Mouse (Mus musculus) bone marrow, adult 2 months (tissue): ENCODE results near the gene Tshz2. TPM values are rescaled to one million over a fixed set of nuclear protein-coding genes. Genes with fewer than 3 reads are reported as not detected.

Experiments used
- H3K27ac ChIP-seq: fragments of 200-500 bp; 2 replicates; pipeline ENCODE4 v1.5.1; 2012; ENCODE audit warnings: low read depth, mild to moderate bottlenecking, control low read depth, inconsistent platforms, low read length; ENCODE audit not compliant: control insufficient read depth, poor library complexity, insufficient read depth
- H3K4me1 ChIP-seq: fragments of 200-500 bp; 2 replicates; pipeline ENCODE4 v1.6.1; 2011; ENCODE audit warnings: low read length; ENCODE audit not compliant: control insufficient read depth, insufficient read depth
- H3K4me3 ChIP-seq: fragments of 200-500 bp; replicated peaks from 2 replicates; pipeline ENCODE3; 2011; ENCODE audit warnings: mild to moderate bottlenecking, low read depth, low read length, control low read depth; ENCODE audit not compliant: control insufficient read depth
- CTCF ChIP-seq: fragments of 200-500 bp; IDR thresholded peaks from 2 replicates; pipeline ENCODE4 v1.5.1; 2011; ENCODE audit warnings: low read length, control low read depth; ENCODE audit not compliant: control insufficient read depth, insufficient read depth
- POLR2A ChIP-seq: fragments of 200-500 bp; IDR thresholded peaks from 2 replicates; pipeline ENCODE4 v1.6.1; 2011; ENCODE audit warnings: low read depth, mild to moderate bottlenecking, control low read depth, low read length, borderline replicate concordance; ENCODE audit not compliant: control insufficient read depth
- WGBS: fragments of 180-500 bp; shearing (Covaris S2); methylation state at CpG from one replicate; pipeline ENCODE4 v1.1.7; 2018; 5-methylcytosine and 5-hydroxymethylcytosine counted together
- polyA plus RNA-seq: library from polyadenylated mRNA; stranded (reverse); fragments of >200 nt; gene quantifications from 2 replicates; pipeline ENCODE4 v1.2.4, GENCODE M21; 2011; ENCODE audit warnings: low replicate concordance; ENCODE audit not compliant: missing spikeins, insufficient read depth, insufficient read length

Tshz2 gene
- polyA plus RNA-seq, 1 experiment, result 1.4 TPM

GRCm38 (mm10) chr2:169695025-169695424 is 62.2 kb downstream of the Tshz2 start:
- Histone ChIP-seq H3K27ac (no peak overlapping the region), H3K4me3 (no peak overlapping the region), H3K4me1 (no peaks in the 10 kb centered on the region; the same call in 1 of the 2 replicates)
- WGBS, result 55% methylated on average over 9 of the region's 9 CpGs
- TF ChIP-seq CTCF (no peak), POLR2A (no peak)

DNA sequence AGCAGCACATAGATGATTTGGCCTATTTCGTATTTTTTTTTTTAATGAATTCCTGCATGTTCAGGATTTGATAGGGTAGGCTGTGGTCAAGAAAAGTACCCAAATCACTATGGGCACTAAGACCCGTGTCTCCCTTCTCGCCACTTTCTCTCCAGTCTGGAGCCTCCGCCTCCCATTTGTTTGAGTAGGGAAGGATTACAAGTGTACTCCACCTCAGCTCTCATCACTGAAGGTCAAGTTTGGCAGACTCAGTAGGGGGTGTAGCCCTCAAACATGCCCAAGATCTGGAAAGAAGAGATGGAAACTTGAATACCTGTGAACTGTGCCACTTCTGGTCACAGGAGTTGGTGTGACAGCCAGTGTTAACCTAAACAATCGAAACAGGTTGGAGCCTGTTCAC is 66.3 kb downstream of the Tshz2 start:
- no peak for TF ChIP-seq CTCF
- no peak for TF ChIP-seq POLR2A
- H3K4me3 ChIP-seq, result no peak overlapping the region
- H3K27ac ChIP-seq, result no peak overlapping the region
- WGBS, result 78% methylated on average over 5 of the region's 5 CpGs
- no peaks in the 10 kb centered on the region; the same call in none of the 2 replicates for H3K4me1 ChIP-seq

DNA sequence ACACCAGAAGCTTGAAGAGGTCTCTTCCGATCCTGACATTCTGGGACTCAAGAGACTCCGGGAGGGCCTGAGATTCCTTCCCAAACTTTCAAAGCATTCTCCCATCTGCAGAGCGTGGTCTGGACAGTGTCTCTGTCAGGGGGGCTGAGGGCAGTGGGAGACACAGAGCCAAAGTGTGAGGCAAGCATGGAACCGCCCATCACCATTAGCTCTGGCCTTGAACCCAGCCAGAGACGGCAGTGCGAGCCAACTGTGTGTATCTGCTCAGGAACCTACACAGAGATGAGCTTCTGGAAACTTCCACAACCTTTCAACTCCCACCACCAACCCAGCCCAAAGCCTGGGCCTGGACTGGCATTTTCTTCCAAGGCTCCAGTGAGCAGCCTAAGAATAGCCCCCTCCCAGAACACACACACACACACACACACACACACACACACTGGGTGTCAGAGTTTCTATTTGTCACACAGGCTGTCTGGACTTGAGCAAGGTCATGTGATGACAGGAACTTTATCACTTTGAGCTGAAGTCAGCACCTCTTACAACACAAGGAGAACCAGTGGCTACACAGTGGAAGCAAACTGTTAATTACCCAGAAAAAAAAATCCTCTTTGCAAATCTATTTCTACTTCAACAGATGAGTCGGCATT is 67.2 kb downstream of the Tshz2 start:
- WGBS, result 69% methylated on average over 7 of the region's 7 CpGs
- Histone ChIP-seq H3K27ac (no peak overlapping the region), H3K4me1 (no peaks in the 10 kb centered on the region; the same call in none of the 2 replicates), H3K4me3 (no peak overlapping the region)
- TF ChIP-seq CTCF (no peak), POLR2A (no peak)

DNA sequence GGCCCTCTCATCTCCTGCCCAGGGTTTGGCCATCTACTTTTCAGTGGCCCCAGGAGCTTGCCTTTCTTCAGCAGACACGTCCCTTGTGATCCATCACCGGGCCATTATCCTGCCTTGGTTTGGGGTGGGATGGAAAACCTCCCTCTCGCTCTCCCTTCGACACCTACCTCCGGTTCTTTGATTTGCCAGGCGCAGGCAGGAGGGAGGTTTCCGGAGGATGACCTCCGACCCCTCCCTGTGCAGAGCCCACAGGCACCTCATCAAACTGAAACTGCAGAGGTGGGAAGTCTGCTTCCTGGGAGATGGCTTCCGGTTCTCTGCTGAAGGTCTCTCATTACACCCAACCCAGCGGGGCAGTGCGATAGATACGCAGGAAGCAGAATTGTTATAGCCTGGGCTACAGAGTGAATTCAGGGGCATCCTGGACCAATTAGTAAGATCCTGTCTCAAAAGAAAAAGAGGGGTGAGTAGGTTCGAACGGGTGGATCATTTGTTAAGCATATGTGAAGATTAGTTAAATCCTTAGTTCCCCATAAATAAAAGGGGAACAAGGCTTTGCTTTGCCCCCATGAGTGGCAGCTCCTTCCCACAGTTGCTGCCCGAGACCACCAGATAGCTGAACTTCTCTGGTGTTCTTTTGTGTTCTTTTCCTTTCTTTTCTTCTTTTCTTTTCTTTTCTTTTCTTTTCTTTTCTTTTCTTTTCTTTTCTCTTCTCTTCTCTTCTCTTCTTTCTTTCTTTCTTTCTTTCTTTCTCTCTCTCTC is 70.1 kb downstream of the Tshz2 start:
- 35% methylated on average over 15 of the region's 15 CpGs for WGBS
- H3K4me1 ChIP-seq, result no peaks in the 10 kb centered on the region; the same call in none of the 2 replicates
- no peak overlapping the region for H3K4me3 ChIP-seq
- TF ChIP-seq CTCF (no peak), POLR2A (no peak)
- no peak overlapping the region for H3K27ac ChIP-seq

- 81% methylated on average over 18 of the region's 18 CpGs for WGBS
- H3K4me3 ChIP-seq, result no peak overlapping the region
These were observed 89.0 kb downstream of the Tshz2 start for GRCm38 (mm10) chr2:169721793-169722326.

DNA sequence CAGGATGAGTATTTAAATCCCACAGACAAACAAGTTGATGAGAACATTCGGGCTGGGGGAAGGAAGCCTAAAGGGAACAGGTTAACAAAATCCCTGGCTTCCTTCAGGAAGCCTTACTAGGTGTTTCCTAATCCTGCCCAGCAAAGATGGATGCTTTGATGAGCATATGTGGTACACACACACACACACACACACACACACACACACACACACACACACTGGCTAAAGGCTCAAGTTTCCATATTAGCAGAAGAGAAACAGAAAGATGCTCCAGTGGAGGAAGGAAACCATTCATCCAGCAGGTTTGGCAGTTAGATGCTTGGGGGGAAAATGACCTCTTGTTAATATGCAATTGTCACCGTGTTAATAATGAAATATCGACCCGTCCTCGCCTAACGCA is 89.5 kb downstream of the Tshz2 start:
- 84% methylated on average over 6 of the region's 6 CpGs for WGBS
- no peak overlapping the region for H3K27ac ChIP-seq
- no peak overlapping the region for H3K4me3 ChIP-seq
- H3K4me1 ChIP-seq, result no peaks in the 10 kb centered on the region; the same call in 1 of the 2 replicates
- no peak for TF ChIP-seq CTCF
- TF ChIP-seq POLR2A, result no peak

More at GRCm38 (mm10) chr2:169721793-169722326, 89.0 kb downstream of the Tshz2 start:
- Histone ChIP-seq H3K27ac (no peak overlapping the region), H3K4me1 (no peaks in the 10 kb centered on the region; the same call in 1 of the 2 replicates)
- TF ChIP-seq POLR2A (no peak), CTCF (no peak)

- no peak overlapping the region for H3K4me3 ChIP-seq
- TF ChIP-seq CTCF (no peak), POLR2A (no peak)
- no peaks in the 10 kb centered on the region; the same call in 1 of the 2 replicates for H3K4me1 ChIP-seq
- H3K27ac ChIP-seq, result no peak overlapping the region
- WGBS, result 19% methylated on average over 24 of the region's 24 CpGs
These were observed 91.0 kb downstream of the Tshz2 start for GRCm38 (mm10) chr2:169723645-169724462.
